18 mouse cellular contexts compared by ENCODE assay signal in the genomic region with DNA sequence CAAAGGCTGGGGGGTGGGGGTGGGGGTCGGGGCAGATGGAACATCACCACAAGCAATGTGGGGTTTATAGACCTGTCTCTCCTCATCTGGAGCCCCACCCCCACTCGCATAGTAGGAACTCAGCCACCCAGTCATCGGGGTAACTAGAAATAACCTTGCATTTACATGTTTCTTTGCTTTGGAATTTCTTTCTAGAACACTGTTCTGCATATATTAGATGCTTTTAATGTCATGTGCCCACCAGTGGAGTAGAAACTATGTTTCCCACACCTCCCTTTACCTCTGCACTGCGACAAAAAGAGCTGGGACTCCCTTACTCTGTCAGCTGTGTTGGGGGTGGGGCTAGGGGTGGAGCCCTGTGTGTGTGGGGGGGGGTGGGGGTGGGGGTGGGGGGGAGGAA. TPM values are rescaled to one million over a fixed set of nuclear protein-coding genes. Genes with fewer than 3 reads are reported as not detected.
"Had no signal": no experiment of that assay in that cellular context is flagged by ENCODE, and none has a peak within 500 bp of the region (broad histone marks: within the 10 kb centered on the region; RNA-seq: fewer than 3 reads in every experiment).

No protein-coding gene starts in this region.

- DNase-seq: kidney, adult 8-10 months; kidney, postnatal 36 days; layer of hippocampus, adult 9-11 months; layer of hippocampus, postnatal 36 days; lung, embryonic 14.5 days; lung, postnatal 10 days; midbrain, embryonic 14.5 days; right cerebral cortex, postnatal 25 days; thymus, postnatal 4 days had no signal

- ATAC-seq: liver, embryonic 12.5 days had no signal

- H3K4me2 ChIP-seq: limb, embryonic 15.5 days; liver, embryonic 12.5 days; lung, embryonic 14.5 days had no signal

- H3K36me3 ChIP-seq: limb, embryonic 15.5 days; liver, embryonic 12.5 days had no signal

- H3K9me3 ChIP-seq: limb, embryonic 15.5 days; liver, embryonic 12.5 days had no signal

- H3K9ac ChIP-seq: limb, embryonic 15.5 days; liver, embryonic 12.5 days; lung, embryonic 14.5 days had no signal

- H3K27ac ChIP-seq: limb, embryonic 15.5 days; liver, embryonic 12.5 days had no signal

- H3K4me1 ChIP-seq: limb, embryonic 15.5 days; liver, embryonic 12.5 days had no signal

- H3K4me3 ChIP-seq: limb, embryonic 15.5 days; liver, embryonic 12.5 days; myocyte had no signal

RNA-seq across cellular contexts. Expression of a gene that starts 3.2 kb away (rescaled TPM):
- total RNA-seq: megakaryocyte-erythroid progenitor cell, adult 5-6 weeks had no signal
- polyA plus RNA-seq: limb, embryonic 11.5 days; liver, embryonic 12.5 days; liver, embryonic 16.5 days; lung, embryonic 14.5 days; myocyte; small intestine, adult 2 months; stomach, embryonic 16.5 days; thymus, postnatal 0 days had no signal
